Mouse (Mus musculus): ENCODE data around the gene Adra2c.

Adra2c gene

DNA sequence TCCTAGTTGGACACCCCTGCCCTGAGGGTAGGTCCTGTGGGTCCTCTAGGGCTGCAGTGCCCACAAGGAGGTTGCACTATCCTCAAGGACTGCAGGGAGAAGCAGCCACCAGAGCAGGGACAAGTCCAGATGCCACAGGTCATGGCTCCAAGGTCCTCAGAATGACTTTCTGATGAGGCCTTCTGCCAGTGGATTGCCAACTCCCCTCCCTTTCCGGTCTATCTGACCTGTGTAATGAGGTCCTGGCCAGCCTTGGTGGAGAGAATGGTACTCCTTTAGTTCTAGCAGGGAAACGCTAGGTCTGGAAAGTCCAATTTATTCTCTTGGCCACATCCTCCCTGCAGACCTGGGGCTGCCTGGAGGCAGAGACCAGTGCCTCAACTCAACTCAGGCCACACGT lies at the start of gene Adra2c:
Adra2c (plus strand) TSS at position 301 of the 400 bp plus-strand sequence.
- DNase-seq: no peak

DNA sequence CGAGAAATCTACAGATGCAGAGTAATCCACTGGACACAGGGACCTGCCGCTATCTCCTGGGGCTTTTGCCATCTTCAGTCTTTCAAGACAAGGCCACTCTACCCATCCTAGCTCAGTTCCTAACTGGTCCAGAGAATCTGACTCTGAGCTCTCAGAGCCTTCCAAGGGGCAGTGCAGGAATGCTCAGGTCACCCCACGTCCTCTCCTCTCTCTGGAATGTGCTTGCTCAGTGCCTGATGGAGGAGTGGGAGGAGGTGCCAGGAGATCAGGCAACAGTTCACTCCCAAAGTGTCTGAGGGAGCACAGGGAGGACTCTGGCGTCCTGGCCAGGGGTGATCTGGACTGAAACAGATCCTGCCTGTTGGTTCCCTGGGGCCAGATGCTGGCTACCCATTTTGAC lies 45.0 kb upstream of the Adra2c start:
- DNase-seq: no peak

DNA sequence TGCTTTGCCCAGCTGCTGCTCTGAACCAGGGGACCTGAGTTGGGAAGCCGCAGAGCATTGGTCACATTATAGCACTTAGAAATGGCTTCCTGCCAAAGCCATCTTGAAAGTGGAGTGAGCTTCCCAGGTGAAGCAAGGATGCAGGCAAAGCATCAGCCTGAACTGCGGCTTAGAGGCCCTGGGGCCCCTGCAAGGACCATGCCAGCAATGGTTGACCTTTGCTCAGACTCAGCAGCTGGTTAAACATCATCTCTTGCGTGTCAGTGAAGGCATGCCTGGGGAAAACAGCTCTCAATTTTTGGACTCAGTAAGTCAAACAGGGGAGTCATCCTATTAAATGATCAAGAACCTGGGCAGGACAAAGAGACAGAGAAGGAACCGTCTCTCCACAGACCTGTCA lies 40.4 kb upstream of the Adra2c start:
- no peak for DNase-seq

DNA sequence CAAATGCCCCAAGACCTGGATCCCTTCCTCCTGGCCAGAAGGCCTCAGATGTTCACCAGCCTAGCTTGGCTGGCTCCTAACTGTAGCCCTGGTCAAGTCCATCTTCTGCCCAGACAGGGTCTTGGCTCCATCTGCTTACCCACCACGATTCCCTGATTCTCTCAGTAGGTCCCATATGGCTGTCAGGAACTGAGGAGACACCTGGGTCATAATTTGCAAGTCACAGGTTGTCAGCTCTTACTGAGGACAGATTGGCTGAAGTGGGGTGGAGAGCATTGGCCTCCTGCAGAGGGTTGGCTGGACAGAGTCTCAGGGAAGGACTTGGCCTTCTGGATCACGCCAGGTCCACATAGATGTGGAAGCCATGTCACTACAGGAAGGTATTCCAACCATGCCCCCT lies 39.5 kb upstream of the Adra2c start:
- no peak for DNase-seq

DNA sequence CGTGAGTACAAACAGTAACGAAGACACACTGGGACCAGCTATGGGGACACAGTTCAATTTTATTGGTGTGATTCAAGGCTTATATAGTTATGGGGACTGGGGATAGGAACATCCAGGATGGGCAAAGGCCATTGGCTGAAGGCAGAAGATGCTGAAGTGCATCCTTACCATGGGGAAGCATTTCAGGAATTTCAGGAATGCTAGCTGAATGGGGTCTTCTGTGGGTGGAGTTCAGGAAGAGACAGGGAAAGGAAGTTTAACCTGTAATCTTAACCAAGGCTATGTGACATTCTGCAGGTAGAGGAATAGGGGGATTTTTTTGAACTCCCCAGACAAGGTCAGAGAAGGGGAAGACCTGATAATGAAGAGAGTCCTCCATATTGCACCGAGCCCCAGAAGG lies 36.6 kb upstream of the Adra2c start:
- DNase-seq: no peak

- DNase-seq: no peak
Measured at GRCm38 (mm10) chr5:35244204-35244603, 33.9 kb upstream of the Adra2c start.

DNA sequence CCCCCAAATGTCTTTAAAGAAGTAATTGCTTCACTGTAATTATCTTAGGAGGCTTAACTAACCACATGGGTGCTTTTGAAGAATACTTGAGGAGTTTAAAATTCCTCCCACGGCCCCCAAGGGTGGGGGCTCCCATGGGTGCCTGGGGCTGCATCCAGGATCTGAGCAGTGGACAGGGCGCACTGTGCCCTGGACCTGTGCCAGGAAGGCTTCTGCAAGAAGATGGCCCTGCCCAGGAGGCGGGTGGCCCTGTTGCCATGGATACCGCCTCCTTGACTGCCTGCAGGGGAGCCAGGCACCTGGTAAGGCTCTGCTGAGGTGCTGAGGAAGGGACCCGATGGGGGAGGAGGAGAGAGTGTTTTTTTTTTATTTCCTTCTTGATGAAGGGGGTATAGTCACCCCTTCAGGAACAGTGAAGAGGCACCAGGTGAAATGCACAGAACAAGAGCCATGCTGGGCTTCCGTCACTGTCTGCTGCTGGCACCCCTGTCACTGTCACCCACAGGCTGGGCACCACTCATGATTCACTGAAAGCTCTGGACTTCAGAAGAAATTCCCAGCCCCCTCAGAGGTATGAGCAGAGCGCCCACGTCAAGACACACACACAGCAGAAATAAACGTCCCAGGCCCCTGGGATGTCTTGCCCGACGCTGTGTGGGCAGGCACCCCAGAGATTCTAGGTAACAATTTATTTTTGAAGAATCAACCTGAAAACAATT lies 32.4 kb upstream of the Adra2c start:
- no peak for DNase-seq

- DNase-seq: no peak
Measured at GRCm38 (mm10) chr5:35254964-35255716, 23.0 kb upstream of the Adra2c start.

- DNase-seq: no peak
Measured at GRCm38 (mm10) chr5:35263716-35264115, 14.4 kb upstream of the Adra2c start.

DNA sequence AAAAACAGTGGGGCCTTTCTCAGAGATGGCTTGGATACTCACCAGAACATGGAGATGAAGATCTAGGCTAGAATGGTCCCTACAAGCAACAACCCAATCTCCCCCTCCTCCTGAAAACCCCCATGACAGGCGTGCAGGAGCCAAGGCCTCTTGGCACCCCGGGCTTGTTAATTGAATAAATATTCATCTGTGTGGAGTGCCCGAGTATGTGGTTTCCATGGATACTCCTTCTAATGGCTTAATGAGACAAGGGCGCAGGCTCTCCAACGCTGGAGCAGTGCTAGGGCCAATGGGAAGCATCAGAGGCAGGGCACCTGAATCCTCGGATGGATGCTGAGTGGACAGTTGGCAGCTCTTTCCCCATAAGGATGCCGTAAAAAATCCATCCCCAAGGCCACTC lies 10.6 kb upstream of the Adra2c start:
- no peak for DNase-seq

DNA sequence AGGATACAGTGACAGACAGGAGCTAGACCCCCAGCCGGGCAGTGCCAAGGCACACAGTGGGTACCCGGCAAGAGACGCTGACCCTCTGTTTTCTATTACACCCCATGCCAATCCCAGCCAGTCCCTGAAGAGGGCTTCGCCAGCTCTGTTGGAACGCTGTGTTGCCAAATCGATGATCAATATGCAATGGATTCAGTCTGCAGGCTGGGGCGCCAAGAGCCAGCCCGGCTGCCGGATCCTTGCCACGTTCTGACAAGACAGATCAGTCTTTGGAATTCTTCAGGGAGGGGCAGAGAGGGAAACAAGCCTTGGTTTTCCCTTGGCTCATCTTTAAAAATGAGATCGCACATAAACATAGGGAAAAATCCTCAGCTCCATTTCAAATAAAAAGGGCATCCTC lies 2.8 kb upstream of the Adra2c start:
- DNase-seq: no peak

DNA sequence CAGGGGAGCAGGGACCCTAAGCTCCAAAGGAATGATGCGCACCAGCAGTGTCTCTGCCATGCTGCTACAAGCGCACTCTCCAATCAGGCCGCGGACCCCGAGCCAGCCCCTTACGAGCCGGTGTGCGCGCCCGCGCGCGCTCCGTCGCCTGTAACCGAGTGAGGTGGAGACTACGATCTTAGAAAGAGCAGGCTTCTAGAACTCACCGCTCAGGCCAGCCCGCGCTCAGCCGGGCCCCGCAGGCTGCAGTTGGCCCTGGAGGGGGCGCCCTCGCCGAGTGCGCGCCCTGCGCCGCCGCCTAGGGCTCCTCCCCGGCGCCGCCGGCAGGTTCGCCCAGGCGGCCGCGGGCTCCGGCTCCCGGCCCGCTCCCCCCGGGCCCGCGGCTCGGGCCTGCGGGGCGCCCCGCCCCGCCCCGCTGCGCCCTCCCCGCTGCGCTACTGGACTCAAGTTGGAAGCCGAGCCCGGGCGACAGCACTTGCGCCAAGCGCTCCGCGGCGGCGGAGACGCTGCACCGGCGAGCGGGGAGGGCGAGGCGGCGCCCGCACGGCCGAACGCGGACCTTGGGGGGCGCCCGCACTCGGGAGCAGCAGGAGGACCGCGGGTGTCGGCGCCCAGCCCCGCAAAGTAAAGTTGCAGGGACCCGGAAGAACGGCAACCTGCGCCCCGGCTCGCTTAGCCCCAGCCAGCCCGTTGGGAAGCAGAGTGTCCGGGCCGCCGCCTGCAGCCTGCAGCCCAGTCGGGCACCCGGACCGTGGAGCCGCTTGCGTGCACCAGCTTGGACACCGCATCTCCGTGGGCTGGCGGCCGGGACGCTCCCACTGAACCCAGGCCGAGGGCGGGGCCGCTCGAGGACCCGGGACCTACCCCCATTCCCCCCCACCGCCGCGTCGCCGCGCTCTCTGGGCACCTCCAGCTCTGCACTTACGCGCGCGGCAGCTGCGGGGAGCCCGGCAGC lies 899 bp downstream of the Adra2c start:
- DNase-seq: no peak

DNA sequence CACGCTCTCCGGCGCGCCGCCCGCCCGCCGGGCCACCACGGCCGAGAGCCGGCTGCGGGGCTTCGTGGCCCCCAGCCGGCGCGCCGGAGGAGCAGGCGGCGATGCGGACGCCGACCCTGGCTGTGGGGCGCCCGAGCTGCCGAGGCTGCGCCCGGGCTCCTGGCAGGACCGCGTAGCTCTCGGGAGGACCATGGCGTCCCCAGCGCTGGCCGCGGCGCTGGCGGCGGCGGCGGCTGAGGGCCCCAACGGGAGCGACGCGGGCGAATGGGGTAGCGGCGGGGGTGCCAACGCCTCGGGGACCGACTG lies 1.5 kb downstream of the Adra2c start:
- DNase-seq: no peak

- DNase-seq: no peak
Measured at GRCm38 (mm10) chr5:35280002-35280782, 2.1 kb downstream of the Adra2c start.

- no peak for DNase-seq
Measured at GRCm38 (mm10) chr5:35280783-35281165, 2.7 kb downstream of the Adra2c start.

GRCm38 (mm10) chr5:35285281-35285680 lies 7.2 kb downstream of the Adra2c start:
- no peak for DNase-seq

DNA sequence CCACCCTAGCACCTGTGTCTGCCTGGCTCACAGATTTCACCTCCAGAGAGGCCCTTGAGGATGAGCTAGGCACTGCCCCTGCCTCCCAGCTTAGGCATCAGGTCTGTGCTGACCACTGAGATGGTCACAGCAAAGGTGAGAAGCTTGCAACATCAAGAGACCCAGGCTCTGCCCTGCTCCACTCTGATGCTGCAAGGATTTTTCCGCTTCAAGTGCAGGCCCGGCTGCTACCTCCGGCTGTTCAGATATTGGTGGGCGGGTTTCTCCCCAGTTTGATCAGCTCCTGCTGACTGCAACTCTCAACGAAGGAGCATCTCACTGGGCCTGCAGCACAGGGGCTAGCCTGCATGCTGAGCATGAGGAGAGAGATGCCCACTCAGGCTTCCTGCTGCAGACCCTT lies 8.1 kb downstream of the Adra2c start:
- no peak for DNase-seq

GRCm38 (mm10) chr5:35299621-35300020 lies 21.5 kb downstream of the Adra2c start:
- no peak for DNase-seq

- no peak for DNase-seq
Measured at GRCm38 (mm10) chr5:35304191-35304590, 26.1 kb downstream of the Adra2c start.

- no peak for DNase-seq
Measured at GRCm38 (mm10) chr5:35305332-35305731, 27.2 kb downstream of the Adra2c start.

DNA sequence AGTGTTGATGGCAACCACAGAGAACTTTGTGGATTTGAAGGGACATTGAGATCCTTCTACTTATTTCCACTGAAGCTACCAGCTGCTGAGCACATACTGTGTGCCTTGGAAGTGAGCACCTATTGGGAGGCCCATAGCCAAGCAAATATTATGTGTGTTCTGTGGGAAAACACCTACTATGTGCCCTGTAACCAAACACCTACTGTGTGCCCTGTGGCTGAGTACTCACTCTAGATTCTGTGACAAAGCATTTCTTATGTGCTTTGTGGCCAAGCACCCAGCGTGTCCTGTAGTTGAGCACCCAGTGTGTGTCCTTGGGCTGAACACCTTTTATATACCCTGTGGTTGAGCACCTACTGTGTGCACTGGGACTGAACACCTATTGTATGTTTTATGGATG lies 28.6 kb downstream of the Adra2c start:
- DNase-seq: no peak

- no peak for DNase-seq
Measured at GRCm38 (mm10) chr5:35309853-35310252, 31.7 kb downstream of the Adra2c start.

GRCm38 (mm10) chr5:35311738-35312250 lies 33.7 kb downstream of the Adra2c start:
- no peak for DNase-seq
